ENCODE assay signal across 8 mouse cellular contexts in genomic region chr12:98674627-98675143, GRCm38 (mm10). TPM values are rescaled to one million over a fixed set of nuclear protein-coding genes. Genes with fewer than 3 reads are reported as not detected.
DNase-seq lines count a peak whose midpoint lies in the region; ATAC-seq and TF ChIP-seq lines count a peak whose summit lies in the region.

No protein-coding gene starts in this region.

- H3K9me3 ChIP-seq in ES-E14 (ENCODE audit: control insufficient read depth, insufficient read depth, low read depth, low read length) = no peaks in the 10 kb centered on the region
- H3K9me3 ChIP-seq in forebrain, embryonic 16.5 days (ENCODE audit: control insufficient read depth, low read length) = no peaks in the 10 kb centered on the region
- no peaks in the 10 kb centered on the region for H3K9me3 ChIP-seq in neural tube, embryonic 14.5 days (ENCODE audit: control insufficient read depth, low read length)

- ATAC-seq in forebrain, embryonic 16.5 days = peak; percentile 90
- ATAC-seq in neural tube, embryonic 14.5 days (ENCODE audit: low read depth) = peak; percentile 91

- peak; percentile 81 for DNase-seq in ES-E14 (ENCODE audit: low read depth, low spot score)
- DNase-seq in cerebellum, adult 11-12 months = peak; percentile 77
- DNase-seq in heart, postnatal 25 days (ENCODE audit: low spot score) = peak; percentile 27
- DNase-seq in layer of hippocampus, adult 11-12 months (ENCODE audit: low spot score) = peak; percentile 77
- peak; percentile 77 to 83 for DNase-seq in lung, adult 18-20 months
- DNase-seq in testis, postnatal 10 days (ENCODE audit: low spot score) = peak; percentile 89

- H3K36me3 ChIP-seq in ES-E14 (ENCODE audit: control insufficient read depth, insufficient read depth, low read length, poor library complexity, severe bottlenecking) = peaks cover 4% of the 10 kb centered on the region; the same call in 1 of the 2 replicates
- H3K36me3 ChIP-seq in forebrain, embryonic 16.5 days (ENCODE audit: control insufficient read depth, insufficient read depth) = peaks cover 1% of the 10 kb centered on the region; the same call in 1 of the 2 replicates
- no peaks in the 10 kb centered on the region for H3K36me3 ChIP-seq in neural tube, embryonic 14.5 days (ENCODE audit: control insufficient read depth, insufficient read depth, low read length)

- H3K4me2 ChIP-seq in forebrain, embryonic 16.5 days (ENCODE audit: low read length) = peak overlapping the region; percentile 42
- H3K4me2 ChIP-seq in neural tube, embryonic 14.5 days (ENCODE audit: low read depth, low read length) = peak overlapping the region; percentile 34; the same call in 1 of the 2 replicates

- H3K27me3 ChIP-seq in forebrain, embryonic 16.5 days (replicated peaks; ENCODE audit: control insufficient read depth, insufficient read depth, low read length) = no peaks in the 10 kb centered on the region
- H3K27me3 ChIP-seq in neural tube, embryonic 14.5 days (ENCODE audit: control insufficient read depth, insufficient read depth, low read length) = no peaks in the 10 kb centered on the region

- intact Hi-C loops in heart, postnatal 25 days (cut with DNase I) = loop anchor here (2.0 to 5.0 kb wide), 3 partner anchors 73 to 208 kb away; partner anchors contain the start of gene Zc3h14

- peak overlapping the region; percentile 73 for H3K9ac ChIP-seq in ES-E14 (ENCODE audit: insufficient read depth, low read depth, low read length, poor library complexity, severe bottlenecking)
- H3K9ac ChIP-seq in forebrain, embryonic 16.5 days (replicated peaks; ENCODE audit: low read depth, low read length) = no peak overlapping the region
- H3K9ac ChIP-seq in neural tube, embryonic 14.5 days (replicated peaks; ENCODE audit: low read depth, low read length) = no peak overlapping the region

- peak overlapping the region; percentile 55 to 67 for H3K4me3 ChIP-seq in ES-E14 (ENCODE audit: insufficient read depth in 1 of 2, low read depth in 1 of 2, low read length in 2 of 2, poor library complexity in 1 of 2, severe bottlenecking in 1 of 2)
- peak overlapping the region; percentile 26 for H3K4me3 ChIP-seq in forebrain, embryonic 16.5 days (replicated peaks; ENCODE audit: low read length)
- H3K4me3 ChIP-seq in neural tube, embryonic 14.5 days (ENCODE audit: low read depth, low read length) = peak overlapping the region; percentile 8; the same call in 1 of the 2 replicates

- in situ Hi-C loops in ES-E14 (cut with MboI; ENCODE audit: low sequenced_read_pairs in 2 of 2, unreplicated experiment in 2 of 2) = no loop called here

- 12% methylated on average over 9 of the region's 9 CpGs for WGBS in forebrain, embryonic 16.5 days
- 15% methylated on average over 9 of the region's 9 CpGs for WGBS in neural tube, embryonic 14.5 days

- H3K4me1 ChIP-seq in ES-E14 (ENCODE audit: control insufficient read depth in 2 of 2, insufficient read depth in 2 of 2, low read length in 2 of 2, poor library complexity in 1 of 2) = 0 out of 4 replicates have a peak, but pooled peaks cover 0 to 2% of the 10 kb centered on the region in 2 experiments
- peaks cover 3% of the 10 kb centered on the region; the same call in 1 of the 2 replicates for H3K4me1 ChIP-seq in forebrain, embryonic 16.5 days (replicated peaks; ENCODE audit: control insufficient read depth, insufficient read depth, low read length)
- H3K4me1 ChIP-seq in neural tube, embryonic 14.5 days (ENCODE audit: control insufficient read depth, insufficient read depth, low read length) = no peaks in the 10 kb centered on the region

- no peak overlapping the region for H3K27ac ChIP-seq in ES-E14 (ENCODE audit: insufficient read depth, low read depth, low read length, poor library complexity, severe bottlenecking)
- no peak overlapping the region for H3K27ac ChIP-seq in forebrain, embryonic 16.5 days (ENCODE audit: low read length)
- H3K27ac ChIP-seq in neural tube, embryonic 14.5 days (ENCODE audit: low read depth, low read length) = no peak overlapping the region; the same call in 1 of the 2 replicates

TF ChIP-seq in ES-E14, 5 proteins besides CTCF, POLR2A, EP300 and RAD21:
- TF ChIP-seq HCFC1 (IDR thresholded peaks at IDR 0.05; ENCODE audit: borderline replicate concordance, insufficient read depth, low read length) (0 out of 2 replicates have a peak, but pooled peaks have one; percentile 30), ZC3H11A (IDR thresholded peaks at IDR 0.05; ENCODE audit: borderline replicate concordance, low read depth, low read length) (peak; percentile 48; the same call in 1 of the 2 replicates), CHD2 (IDR thresholded peaks at IDR 0.05; ENCODE audit: low read depth, low read length) (no peak), MAFK (IDR thresholded peaks at IDR 0.05; ENCODE audit: insufficient read depth, low read depth, low read length) (peak; percentile 55), ZNF384 (IDR thresholded peaks at IDR 0.05; ENCODE audit: low read depth, low read length) (no peak)

RNA-seq across cellular contexts. Expression of gene Spata7, which starts 46.7 kb away (rescaled TPM):
- total RNA-seq in ES-E14 (2012; rRNA removed) = 11.2 and 12.9 TPM in 2 replicates
- polyA plus RNA-seq in forebrain, embryonic 16.5 days (2015; fragmentation: Nextera tagmentation; extraction: Ambion mirVana) = 27.4 and 32.1 TPM in 2 replicates
- total RNA-seq in heart, postnatal 25 days (2021) = 1 to 10 TPM; 5.3 to 6.9 TPM
- polyA plus RNA-seq in neural tube, embryonic 14.5 days (2014; fragmentation: Nextera tagmentation; extraction: Ambion mirVana) = 36.2 and 40.9 TPM in 2 replicates

Comparison
In these comparisons a context has a peak if more than half of its experiments do, and no peak if none do; other contexts are left out.
1. DNase-seq: peak in every context shown above with its lines; median percentile 89 in testis, postnatal 10 days; 81 in ES-E14; 80 in lung, adult 18-20 months; 77 in cerebellum, adult 11-12 months; 77 in layer of hippocampus, adult 11-12 months; 27 in heart, postnatal 25 days.
2. H3K4me3 ChIP-seq: peak in every context shown above with its lines; median percentile 61 in ES-E14; 26 in forebrain, embryonic 16.5 days; 8 in neural tube, embryonic 14.5 days.